Mouse (Mus musculus) layer of hippocampus, postnatal 14 days (tissue): ENCODE results near the gene Isoc2b. TPM values are rescaled to one million over a fixed set of nuclear protein-coding genes. Genes with fewer than 3 reads are reported as not detected.
A peak's percentile ranks its signal among the peaks of the same experiment; 100 is the strongest.
"Not testable (repeated sequence)": the region's sequence is repeated elsewhere in the genome, so short reads cannot be mapped to it uniquely, and the experiment has no call there.

Experiments used
- DNase-seq, 2 experiments: peaks; one replicate each; pipeline ENCODE4 v3.0.0; 2021 to 2022; ENCODE audit warnings: low spot score in 2 of 2, mixed read lengths in 1 of 2
- total RNA-seq, 2 experiments: library from RNA; stranded (reverse); gene quantifications; 2 replicates each; pipeline ENCODE4 v1.2.3; 2021

Gene Isoc2b
- total RNA-seq, 2 experiments from 2014 or later: 3.2 to 5.5 TPM

DNA sequence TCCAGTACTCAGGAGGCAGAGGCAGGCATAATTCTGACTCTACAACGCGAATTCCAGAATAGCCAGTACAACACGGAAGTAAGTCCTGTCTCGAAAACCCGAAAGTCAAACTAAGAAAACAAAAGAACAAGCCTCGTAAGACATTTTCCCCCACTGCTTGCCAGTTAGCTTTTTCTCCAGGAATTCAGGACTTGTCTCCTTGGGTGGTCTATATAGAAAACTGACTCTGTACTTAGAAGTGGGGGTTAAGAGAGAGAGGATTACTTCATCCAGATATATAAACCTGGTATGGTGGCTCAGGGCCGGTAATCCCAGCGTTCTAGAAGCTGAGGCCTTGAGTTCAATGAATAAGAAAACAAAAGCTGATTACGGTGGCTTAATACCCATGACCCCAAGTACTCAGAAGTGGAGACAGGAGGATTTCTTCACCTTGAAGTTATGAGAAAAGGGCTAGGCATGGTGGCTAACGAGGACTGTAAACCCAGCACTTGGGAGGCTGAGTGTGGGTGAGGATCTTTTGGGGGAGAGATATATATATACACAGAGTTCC is 3.4 kb downstream of the Isoc2b start:
- no peak for DNase-seq

DNA sequence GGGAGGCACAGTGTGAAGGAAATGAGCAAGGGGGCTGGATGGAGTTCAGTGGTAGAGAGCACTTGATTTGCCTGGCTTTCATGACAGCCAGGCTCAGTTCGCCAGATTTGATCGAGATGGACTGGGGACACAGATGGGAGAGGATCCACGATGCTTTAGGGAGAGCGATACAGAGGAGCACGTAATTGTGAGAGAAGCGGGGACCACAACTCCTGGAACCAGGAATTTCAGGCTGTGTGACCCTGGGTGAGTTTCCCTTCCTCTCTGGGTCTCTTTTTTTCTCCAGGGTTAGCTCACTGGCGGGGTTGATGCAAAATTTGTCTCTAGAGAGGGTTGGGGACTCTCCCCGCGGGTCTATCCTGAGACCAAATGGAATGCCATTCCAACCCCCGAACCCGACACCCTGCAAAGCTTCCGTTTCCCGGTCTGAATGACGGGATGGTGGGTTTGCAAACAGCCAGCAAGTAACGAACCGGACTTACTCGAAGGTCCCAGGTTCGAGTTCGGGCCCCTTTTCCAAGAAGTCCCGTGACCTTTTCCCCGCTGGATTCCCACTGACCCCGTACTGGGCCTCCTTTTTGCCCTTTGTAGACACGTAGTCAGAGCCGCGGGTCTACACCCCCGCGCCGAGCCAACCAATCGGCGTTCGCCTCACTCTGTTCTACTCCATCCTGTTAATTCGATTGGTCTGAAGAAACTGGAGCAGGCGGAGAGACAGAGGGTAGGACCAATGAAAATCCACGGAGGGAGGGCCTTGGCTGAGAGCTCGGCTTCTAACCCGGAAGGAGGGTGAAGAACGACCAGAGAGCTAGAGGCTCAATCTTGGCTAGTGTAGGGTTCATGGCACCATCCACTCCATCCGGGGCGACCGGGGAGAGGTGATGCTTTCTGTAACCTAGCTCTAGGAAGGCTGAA is 4.2 kb downstream of the Isoc2b start:
- peak; percentile 95 to 97 for DNase-seq

- DNase-seq: peak in 1 of 2 experiments; percentile 14
Measured at GRCm38 (mm10) chr7:4865090-4865489, 5.0 kb downstream of the Isoc2b start.

DNA sequence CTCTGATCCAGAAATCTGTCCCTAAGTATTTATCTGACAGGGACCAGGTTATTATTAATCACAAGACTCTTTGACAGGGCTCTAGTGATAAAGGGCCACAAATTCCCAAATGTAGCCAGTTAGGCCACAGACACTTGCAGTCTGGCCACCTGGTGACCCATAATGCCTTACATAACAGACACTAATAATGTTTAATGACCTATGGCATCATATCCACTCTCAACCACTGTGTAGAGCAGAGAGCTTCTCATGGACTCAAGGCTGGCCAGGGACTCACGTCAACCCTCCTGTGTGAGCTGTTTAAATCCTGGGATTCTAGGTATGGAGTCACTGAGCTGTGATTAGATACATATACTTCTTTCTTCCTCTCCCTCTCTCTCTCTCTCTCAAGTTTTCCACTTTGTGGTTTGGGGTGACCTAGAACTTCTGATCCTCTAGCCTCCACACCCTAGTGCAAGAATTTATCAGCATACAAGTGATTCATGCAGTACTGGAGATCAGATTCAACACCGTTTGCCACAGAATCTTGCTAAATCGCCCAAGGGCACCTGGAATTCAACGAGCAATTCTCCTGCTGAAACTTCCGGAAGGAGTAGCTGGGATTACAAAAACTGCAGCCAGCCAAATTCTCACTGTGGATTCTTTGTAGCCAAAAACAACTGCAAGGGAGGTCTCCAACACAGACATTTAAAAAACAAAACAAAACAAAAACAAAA is 5.8 kb downstream of the Isoc2b start:
- DNase-seq: no peak

DNA sequence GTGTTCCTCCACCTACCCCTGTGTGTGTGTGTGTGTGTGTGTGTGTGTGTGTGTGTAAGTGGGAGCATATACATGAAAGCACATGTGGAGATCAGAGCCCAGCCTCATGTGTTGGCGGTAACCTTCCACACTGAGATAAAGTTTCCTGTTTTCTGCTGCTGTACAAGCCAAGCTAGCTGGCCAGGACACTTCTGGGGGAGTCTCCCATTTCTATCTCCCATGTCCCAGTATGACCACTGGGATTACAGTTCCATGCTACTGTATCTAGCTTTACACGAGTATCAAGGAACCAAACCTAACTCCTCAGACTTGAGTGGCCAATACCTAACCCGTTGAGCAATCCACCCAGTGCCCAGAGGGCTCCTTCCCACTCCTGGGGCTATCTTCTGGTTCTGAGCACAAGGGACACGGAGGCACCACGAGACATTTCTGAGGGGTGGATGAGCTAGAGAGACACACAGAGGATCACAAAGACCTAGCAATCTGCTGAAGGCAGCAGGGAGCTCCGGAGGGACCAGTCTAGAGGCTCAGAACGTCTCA is 6.4 kb downstream of the Isoc2b start:
- no peak for DNase-seq

DNA sequence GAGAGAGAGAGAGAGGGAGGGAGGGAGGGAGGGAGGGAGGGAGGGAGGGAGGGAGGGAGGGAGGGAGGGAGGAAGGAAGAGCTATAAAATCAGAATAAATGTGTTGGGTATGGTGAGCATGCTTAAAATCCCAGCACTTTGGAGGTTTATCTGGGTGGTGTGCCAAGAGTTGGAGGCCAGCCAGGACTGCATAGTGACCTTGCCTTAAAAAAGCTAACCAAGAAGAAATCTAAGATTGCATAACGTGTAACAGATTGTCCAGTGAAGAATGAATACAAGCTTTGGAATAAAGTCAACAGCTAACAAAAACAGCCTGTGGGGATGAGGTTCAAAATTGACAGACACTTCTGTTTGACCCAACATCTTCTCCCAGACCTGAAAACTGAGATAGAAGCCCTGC is 7.0 kb downstream of the Isoc2b start:
- no peak for DNase-seq

- not testable (repeated sequence) for DNase-seq
Measured at GRCm38 (mm10) chr7:4860926-4861325, 9.1 kb downstream of the Isoc2b start.

DNA sequence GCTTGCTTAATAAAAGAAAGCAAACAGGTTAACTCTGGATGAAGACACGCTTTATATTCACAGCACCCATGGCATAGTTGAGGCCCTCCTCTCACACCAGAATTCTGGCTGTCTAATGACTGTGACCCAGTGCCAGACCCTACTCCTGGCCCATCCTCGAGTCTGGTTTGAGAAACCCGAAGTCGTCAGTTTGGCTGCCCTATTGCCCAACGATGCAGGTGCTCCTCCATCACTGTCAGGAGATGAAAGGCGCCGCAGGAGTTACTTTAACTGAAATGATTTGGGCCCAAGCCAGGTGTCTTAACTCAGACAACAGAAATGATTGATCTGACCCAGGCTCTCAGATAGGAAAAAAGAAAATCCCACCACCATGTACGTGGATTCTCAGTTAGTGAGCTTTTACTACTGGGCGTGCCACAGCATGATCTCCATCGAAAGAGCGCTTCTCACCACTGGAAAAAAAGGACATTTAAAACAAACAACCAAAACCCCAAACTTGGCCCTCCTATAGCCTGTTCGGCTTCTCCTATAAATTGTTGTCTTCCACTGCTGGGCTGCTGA is 10.6 kb downstream of the Isoc2b start:
- DNase-seq: no peak

- DNase-seq: no peak
Measured at GRCm38 (mm10) chr7:4857321-4857720, 12.7 kb downstream of the Isoc2b start.

DNA sequence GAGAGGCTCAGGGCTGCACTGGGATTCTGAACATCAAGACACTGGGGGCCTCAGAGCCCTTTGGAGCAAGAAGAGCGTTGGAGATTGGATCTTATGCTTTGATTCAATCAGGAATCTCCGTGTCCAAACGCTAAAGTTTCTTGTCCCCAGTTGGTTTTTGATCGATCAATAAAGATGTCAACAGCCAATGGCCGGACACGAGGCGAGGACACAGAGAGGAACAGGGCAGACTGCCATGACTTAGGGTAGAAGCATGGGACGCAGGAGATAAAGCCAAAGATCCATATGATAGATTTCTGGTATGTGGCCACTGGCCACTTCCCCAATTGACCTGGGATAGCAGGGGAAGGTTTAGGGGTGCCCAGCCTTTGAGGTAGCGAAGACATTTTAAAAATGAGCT is 13.6 kb downstream of the Isoc2b start:
- no peak for DNase-seq

DNA sequence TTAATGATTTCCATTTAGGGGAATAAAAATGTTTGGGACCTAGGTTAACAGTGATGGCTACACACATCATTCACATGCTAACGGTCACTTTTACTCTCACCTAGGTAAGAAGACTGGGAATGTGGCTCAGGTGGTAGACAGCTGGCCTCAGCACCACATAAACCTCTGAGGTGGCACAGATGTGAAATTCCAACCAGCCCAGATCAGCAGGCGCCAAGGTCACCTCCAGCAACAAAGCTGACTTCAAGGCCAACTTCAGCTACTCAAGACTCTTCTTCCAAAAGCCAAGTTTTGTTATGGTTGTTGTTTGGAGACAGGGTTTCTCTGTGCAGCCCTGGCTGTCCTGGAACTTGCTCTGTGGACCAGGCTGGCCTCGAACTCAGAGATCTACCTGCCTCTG is 16.4 kb downstream of the Isoc2b start:
- no peak for DNase-seq

DNA sequence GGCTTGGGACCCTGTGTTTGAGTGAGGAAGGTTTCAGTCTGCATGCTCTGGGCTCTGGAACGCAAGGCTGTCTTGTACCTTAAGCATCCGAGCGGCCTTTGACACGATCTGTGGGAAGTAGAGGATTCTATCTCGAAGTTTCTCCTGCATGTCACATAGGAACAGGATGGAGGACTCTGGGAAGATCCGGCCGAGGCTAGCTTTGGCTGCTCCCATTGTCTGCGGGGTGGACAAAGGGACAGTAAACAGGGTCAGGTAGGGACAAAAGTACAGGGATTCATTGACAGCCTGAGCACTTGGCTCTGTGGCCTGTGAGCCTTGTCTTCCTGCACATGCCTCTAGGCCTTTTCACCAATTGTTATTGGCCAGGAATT is 18.8 kb downstream of the Isoc2b start:
- no peak for DNase-seq

- no peak for DNase-seq
Measured at GRCm38 (mm10) chr7:4850621-4851314, 19.3 kb downstream of the Isoc2b start.

GRCm38 (mm10) chr7:4849372-4849771 is 20.7 kb downstream of the Isoc2b start:
- no peak for DNase-seq

DNA sequence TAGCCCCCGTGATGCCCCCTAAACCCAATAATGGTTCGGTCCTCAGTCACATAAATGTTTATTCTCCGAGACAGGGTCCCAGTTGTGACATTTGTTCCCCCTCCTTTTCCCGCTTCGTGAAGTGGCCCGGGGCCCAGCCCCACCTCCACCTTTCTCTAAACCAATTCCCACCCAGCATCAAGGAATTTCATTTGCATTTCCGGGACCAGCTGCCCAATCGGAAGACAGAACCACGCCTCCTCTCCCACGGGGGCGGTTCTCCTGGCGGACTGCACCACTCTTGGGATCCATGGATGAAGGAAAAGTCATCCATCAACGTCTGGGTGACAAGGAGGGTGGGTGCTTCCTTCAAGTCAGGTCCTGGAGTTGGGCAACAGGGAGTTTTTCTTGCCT is 25.1 kb downstream of the Isoc2b start:
- peak; percentile 83 to 95 for DNase-seq

DNA sequence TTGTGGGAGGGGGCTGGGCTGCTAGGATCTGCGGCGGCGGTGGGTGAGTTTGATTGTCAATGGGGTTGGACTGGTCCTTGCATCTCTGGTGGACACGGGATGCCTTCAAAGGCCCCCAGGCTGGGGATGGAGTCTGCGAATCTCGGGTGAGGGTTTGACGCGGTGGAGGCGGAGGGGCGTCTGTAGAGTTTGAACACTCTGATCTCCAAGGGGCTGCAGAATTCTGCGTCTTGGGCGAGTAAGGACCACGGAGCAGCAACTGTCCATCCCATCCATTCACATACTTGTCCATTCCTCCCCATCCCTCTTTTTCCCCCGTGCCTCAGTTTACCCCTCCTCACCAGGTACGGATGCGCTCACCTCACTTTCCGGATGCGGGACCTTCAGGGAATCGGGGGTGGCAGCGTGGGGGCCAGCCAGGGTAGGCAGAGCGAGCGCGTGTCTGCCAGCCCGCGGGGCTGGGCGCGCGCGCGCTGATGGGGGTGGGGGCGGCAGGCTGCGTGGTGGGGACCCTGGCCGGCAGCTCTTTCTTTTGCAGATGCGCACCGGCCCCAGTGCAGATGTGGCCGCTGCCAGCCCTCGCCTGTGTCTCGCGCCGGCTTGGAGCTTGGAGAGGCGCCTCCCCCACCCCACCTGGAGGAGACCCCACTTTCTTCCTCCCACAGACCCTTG is 25.7 kb downstream of the Isoc2b start, which contains the start of gene Shisa7:
TSS of gene Shisa7 (minus strand) at position 452 of the 672 bp plus-strand sequence.
- DNase-seq: peak in 1 of 2 experiments; percentile 57

GRCm38 (mm10) chr7:4843604-4844244 is 26.3 kb downstream of the Isoc2b start:
- peak; percentile 79 to 90 for DNase-seq

DNA sequence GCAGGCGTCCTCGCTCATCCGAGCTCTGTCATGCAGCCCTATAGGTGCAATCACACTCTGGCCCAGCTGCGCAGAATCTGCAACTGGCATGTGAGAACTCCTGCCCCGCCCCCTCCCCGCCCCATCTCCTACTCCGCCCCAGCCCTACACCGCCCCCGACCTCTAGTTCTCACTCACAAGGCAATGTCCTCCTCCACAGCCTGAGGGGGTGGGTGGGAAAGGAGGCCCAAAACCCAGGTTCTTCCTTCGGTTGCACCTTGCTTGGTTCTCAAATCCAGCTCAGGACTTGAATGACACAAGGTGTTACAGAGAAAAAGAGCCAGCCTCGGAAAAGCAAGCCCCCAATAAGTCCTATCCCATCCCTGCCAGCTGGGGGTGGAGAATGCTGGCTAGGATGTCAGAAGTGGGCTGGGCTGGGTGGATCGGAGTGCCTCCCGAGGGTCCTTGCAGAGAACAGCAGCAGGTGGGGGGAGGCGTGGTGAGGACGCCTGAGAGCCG is 27.4 kb downstream of the Isoc2b start:
- DNase-seq: peak; percentile 53 to 63

DNA sequence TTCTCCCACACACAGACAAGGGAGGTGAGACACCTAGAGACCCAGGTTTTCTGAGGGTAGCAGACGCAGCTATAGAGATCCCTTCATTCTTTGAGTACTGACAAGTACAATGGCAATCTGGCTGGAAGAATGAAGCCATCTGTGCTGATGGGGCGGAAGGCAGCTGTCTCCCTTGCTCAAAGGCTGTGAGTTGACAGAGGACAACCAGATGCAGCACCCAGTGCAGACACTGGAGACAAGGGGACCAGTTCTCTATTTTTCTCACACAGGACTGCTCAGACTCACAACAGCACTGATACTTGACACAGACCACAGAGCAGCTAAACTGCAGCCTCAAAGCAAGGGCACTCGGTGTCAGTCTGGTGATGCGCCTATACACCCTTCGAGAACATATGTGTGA is 28.0 kb downstream of the Isoc2b start:
- DNase-seq: peak; percentile 58 to 71
